Mouse (Mus musculus): ENCODE results near the gene Myd88. TPM values are rescaled to one million over a fixed set of nuclear protein-coding genes. Genes with fewer than 3 reads are reported as not detected.

Myd88 gene
- polyA plus RNA-seq, 1 experiment, result 4.4 TPM

- TF ChIP-seq CTCF (IDR thresholded peaks at IDR 0.05; ENCODE audit: borderline replicate concordance, extremely low read depth, insufficient read depth, insufficient read length) (no peak), POLR2A (IDR thresholded peaks at IDR 0.05; ENCODE audit: borderline replicate concordance, extremely low read depth, insufficient read depth, insufficient read length, poor library complexity, severe bottlenecking) (no peak)
- peak; percentile 62 for DNase-seq (ENCODE audit: low read depth)
Observed at GRCm38 (mm10) chr9:119339558-119340211, 1.5 kb downstream of the Myd88 start, which contains the start of gene Acaa1a. TSS of gene Acaa1a (plus strand) at chr9:119339676.

- TF ChIP-seq CTCF (IDR thresholded peaks at IDR 0.05; ENCODE audit: borderline replicate concordance, extremely low read depth, insufficient read depth, insufficient read length) (no peak), POLR2A (IDR thresholded peaks at IDR 0.05; ENCODE audit: borderline replicate concordance, extremely low read depth, insufficient read depth, insufficient read length, poor library complexity, severe bottlenecking) (no peak)
- no peak for DNase-seq (ENCODE audit: low read depth)
Observed at GRCm38 (mm10) chr9:119339106-119339505, 2.1 kb downstream of the Myd88 start.

GRCm38 (mm10) chr9:119338350-119338749, 2.9 kb downstream of the Myd88 start:
- DNase-seq (ENCODE audit: low read depth), result no peak
- no peak for TF ChIP-seq POLR2A (IDR thresholded peaks at IDR 0.05; ENCODE audit: borderline replicate concordance, extremely low read depth, insufficient read depth, insufficient read length, poor library complexity, severe bottlenecking)
- no peak for TF ChIP-seq CTCF (IDR thresholded peaks at IDR 0.05; ENCODE audit: borderline replicate concordance, extremely low read depth, insufficient read depth, insufficient read length)

- no peak for DNase-seq (ENCODE audit: low read depth)
- TF ChIP-seq POLR2A (IDR thresholded peaks at IDR 0.05; ENCODE audit: borderline replicate concordance, extremely low read depth, insufficient read depth, insufficient read length, poor library complexity, severe bottlenecking), result no peak
- no peak for TF ChIP-seq CTCF (IDR thresholded peaks at IDR 0.05; ENCODE audit: borderline replicate concordance, extremely low read depth, insufficient read depth, insufficient read length)
Observed at GRCm38 (mm10) chr9:119337842-119338241, 3.4 kb downstream of the Myd88 start.

- no peak for DNase-seq (ENCODE audit: low read depth)
- no peak for TF ChIP-seq POLR2A (IDR thresholded peaks at IDR 0.05; ENCODE audit: borderline replicate concordance, extremely low read depth, insufficient read depth, insufficient read length, poor library complexity, severe bottlenecking)
- no peak for TF ChIP-seq CTCF (IDR thresholded peaks at IDR 0.05; ENCODE audit: borderline replicate concordance, extremely low read depth, insufficient read depth, insufficient read length)
Observed at GRCm38 (mm10) chr9:119335571-119335970, 5.6 kb downstream of the Myd88 start.

GRCm38 (mm10) chr9:119334834-119335233, 6.4 kb downstream of the Myd88 start:
- DNase-seq (ENCODE audit: low read depth), result no peak
- TF ChIP-seq POLR2A (IDR thresholded peaks at IDR 0.05; ENCODE audit: borderline replicate concordance, extremely low read depth, insufficient read depth, insufficient read length, poor library complexity, severe bottlenecking), result no peak
- TF ChIP-seq CTCF (IDR thresholded peaks at IDR 0.05; ENCODE audit: borderline replicate concordance, extremely low read depth, insufficient read depth, insufficient read length), result no peak

GRCm38 (mm10) chr9:119334324-119334723, 6.9 kb downstream of the Myd88 start:
- DNase-seq (ENCODE audit: low read depth), result no peak
- TF ChIP-seq POLR2A (IDR thresholded peaks at IDR 0.05; ENCODE audit: borderline replicate concordance, extremely low read depth, insufficient read depth, insufficient read length, poor library complexity, severe bottlenecking) (no peak), CTCF (IDR thresholded peaks at IDR 0.05; ENCODE audit: borderline replicate concordance, extremely low read depth, insufficient read depth, insufficient read length) (no peak)

GRCm38 (mm10) chr9:119330186-119330963, 10.8 kb downstream of the Myd88 start:
- no peak for DNase-seq (ENCODE audit: low read depth)
- TF ChIP-seq POLR2A (IDR thresholded peaks at IDR 0.05; ENCODE audit: borderline replicate concordance, extremely low read depth, insufficient read depth, insufficient read length, poor library complexity, severe bottlenecking) (no peak), CTCF (IDR thresholded peaks at IDR 0.05; ENCODE audit: borderline replicate concordance, extremely low read depth, insufficient read depth, insufficient read length) (no peak)

GRCm38 (mm10) chr9:119328488-119328887, 12.7 kb downstream of the Myd88 start:
- no peak for DNase-seq (ENCODE audit: low read depth)
- no peak for TF ChIP-seq CTCF (IDR thresholded peaks at IDR 0.05; ENCODE audit: borderline replicate concordance, extremely low read depth, insufficient read depth, insufficient read length)
- no peak for TF ChIP-seq POLR2A (IDR thresholded peaks at IDR 0.05; ENCODE audit: borderline replicate concordance, extremely low read depth, insufficient read depth, insufficient read length, poor library complexity, severe bottlenecking)

- DNase-seq (ENCODE audit: low read depth), result no peak
- TF ChIP-seq POLR2A (IDR thresholded peaks at IDR 0.05; ENCODE audit: borderline replicate concordance, extremely low read depth, insufficient read depth, insufficient read length, poor library complexity, severe bottlenecking) (no peak), CTCF (IDR thresholded peaks at IDR 0.05; ENCODE audit: borderline replicate concordance, extremely low read depth, insufficient read depth, insufficient read length) (no peak)
Observed at GRCm38 (mm10) chr9:119324130-119324529, 17.1 kb downstream of the Myd88 start.

GRCm38 (mm10) chr9:119323260-119323645, 18.0 kb downstream of the Myd88 start:
- DNase-seq (ENCODE audit: low read depth), result no peak
- TF ChIP-seq POLR2A (IDR thresholded peaks at IDR 0.05; ENCODE audit: borderline replicate concordance, extremely low read depth, insufficient read depth, insufficient read length, poor library complexity, severe bottlenecking) (no peak), CTCF (IDR thresholded peaks at IDR 0.05; ENCODE audit: borderline replicate concordance, extremely low read depth, insufficient read depth, insufficient read length) (no peak)

All from brain, embryonic 14.5 days (tissue).